Mouse (Mus musculus) kidney, postnatal 14 days (tissue): ENCODE data around the gene Anapc5.

ENCODE experiments used
- DNase-seq: peaks from one replicate; pipeline ENCODE4 v3.0.0; 2022; ENCODE audit warnings: mixed read lengths

Anapc5 gene

DNA sequence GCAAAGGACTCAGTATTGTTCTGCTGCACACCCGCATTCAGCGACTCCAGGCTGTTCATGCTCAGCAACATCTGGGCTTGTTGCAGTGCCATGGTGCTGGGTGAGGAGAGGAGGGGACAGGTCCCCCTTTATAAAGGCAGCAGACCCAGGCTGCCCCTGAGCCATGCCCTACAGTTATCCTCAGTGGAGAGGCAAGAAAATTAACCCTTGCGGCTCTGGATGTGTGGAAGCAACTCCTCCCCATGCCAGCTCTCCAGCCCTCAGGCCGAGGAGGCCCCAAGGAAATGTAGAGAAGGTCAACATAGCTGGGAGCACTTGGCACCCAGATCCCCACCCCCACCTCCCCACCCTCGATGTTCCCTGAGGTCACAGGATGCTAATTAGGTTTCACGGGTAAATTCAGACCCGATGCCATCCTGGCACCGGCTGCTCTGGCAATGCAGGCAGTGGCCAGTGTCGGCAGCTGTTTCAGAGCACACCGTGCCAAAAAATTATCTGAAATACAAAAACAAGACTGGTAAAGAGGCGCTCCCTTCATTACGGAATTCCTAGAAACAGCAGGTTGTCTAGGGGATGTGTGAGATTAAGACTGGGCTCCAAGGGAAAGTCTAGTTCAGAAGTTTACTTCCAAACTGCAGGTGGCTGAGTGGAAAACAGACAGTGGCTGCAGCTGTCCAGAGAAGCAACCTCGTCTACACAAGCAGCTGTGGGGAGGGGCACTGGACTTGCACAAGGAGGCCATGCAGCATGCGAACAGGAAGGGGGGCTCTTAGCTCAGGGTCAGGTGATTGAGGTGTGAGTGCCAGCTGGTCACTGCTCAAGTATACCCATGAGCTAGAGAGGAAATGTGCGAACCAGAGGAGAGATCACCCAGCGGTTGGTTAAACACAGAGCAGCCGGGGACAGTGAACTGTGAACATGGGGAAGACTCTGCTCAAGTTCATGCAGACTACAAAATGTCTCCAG lies 21.5 kb downstream of the Anapc5 start:
- DNase-seq = peak; percentile 55

DNA sequence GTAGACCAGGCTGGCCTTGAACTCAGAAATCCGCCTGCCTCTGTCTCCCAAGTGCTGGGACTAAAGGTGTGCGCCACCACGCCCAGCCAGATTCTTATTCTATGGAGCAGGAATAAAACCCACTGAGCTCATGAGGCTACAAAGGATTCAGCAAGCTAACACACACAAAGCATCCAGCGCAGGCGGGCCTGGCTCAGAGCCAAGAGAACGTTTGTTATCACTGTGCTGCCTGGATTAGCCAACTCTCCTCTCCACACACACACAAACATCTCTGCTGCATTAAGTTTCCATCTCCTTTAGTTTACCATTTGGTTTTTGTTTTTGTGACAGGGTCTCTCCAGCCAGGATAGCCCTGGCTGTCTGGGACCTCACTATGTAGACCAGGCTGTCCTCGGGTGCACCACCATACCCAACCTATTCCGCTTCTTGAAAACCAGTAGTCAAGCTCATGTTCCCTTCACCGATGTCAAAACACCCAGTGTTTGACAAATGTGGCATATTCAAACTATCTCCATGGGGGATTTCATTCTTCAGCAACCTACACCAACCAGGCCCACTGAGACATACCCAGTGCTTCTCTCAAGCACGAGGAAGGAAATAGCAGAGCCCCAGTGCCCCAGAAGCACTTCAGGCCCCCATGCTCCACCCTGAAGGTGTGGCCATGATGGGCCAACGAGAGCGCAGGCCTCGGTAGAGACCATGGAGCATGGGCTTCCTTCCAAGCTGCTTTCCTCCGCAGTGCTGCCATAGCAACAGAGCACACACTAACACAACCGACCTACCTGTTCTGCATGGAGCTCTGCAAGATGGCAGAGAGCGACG lies 22.4 kb downstream of the Anapc5 start:
- peak; percentile 68 for DNase-seq

GRCm38 (mm10) chr5:122797866-122798265 lies 23.3 kb downstream of the Anapc5 start:
- DNase-seq = no peak

DNA sequence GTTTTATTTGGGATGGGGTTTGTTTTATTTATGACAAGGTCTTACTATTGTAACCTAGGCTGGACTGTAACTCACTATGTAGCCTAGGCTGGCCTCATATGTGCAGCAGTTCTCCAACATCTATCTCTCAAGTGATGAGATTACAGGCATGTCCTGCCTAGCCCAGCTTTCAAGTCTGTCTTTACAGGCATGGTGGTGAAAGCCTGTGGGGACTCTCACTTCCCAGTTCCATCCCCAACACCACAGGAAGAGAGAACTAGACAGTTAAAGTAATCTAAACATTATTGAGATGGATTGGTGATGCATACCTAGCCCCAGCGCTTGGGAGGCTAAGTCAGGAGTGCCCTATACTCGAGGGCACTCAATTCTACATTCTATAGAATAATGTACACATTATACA lies 32.4 kb downstream of the Anapc5 start:
- no peak for DNase-seq

GRCm38 (mm10) chr5:122786035-122786819 lies 34.9 kb downstream of the Anapc5 start:
- no peak for DNase-seq

GRCm38 (mm10) chr5:122783726-122784406 lies 37.3 kb downstream of the Anapc5 start:
- no peak for DNase-seq

GRCm38 (mm10) chr5:122782066-122782465 lies 39.1 kb downstream of the Anapc5 start:
- no peak for DNase-seq

DNA sequence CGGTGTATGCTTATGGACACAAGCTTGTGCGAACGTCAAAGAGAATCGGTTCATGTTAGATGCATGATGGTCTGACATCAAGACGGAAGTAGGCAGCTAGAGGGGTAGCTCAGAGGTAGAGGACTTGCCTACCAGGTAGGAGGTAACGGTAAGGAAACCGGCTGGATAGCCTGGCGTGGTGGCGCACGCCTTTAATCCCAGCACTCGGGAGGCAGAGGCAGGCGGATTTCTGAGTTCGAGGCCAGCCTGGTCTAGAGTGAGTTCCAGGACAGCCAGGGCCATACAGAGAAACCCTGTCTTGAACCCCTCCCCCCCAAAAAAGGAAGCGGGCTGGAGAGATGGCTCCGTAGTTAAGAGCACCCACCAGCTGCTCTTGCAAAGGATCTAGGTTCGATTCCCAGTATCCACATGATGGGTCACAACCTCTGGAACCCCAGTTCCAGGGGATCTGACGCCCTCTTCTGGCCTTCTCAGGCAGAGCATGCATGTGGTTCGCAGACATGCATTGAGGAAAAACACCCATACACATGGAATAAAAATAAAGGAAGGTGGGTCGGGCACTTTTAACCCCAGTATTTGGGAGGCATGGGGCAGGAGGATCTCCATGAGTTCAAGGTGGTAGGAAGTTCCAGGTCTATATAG lies 40.2 kb downstream of the Anapc5 start:
- DNase-seq = no peak

DNA sequence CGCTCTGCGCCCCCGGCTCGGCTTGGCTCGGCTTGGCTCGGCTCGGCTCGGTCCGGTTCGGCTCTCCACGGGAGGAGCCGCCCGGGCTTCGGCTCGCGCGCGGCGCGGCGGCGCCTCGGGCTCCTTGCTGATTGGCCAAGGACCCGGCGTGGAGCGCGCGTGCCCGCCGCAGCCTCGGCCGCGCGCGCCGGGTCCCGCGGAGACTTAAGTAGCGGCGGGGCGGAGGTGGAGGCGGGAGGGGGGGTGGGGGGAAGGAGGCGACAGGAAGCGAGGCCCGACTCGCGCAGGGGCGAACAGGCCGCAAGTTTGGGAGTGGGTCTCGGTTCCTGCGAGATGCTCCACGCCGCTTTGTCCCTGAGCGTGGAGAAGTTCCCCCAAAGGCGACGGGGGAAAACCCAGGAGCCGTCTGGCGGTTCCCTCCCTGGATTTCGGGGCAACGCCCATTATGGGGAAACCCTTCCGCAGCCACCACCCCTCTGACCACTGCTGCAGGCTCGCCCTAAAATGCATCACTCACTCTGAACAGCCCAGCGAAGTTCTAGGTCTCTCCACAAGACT lies 41.8 kb downstream of the Anapc5 start, which contains the start of gene Camkk2:
Gene Camkk2 (minus strand): TSS at position 133 of the 558 bp plus-strand sequence.
- peak; percentile 92 for DNase-seq

DNA sequence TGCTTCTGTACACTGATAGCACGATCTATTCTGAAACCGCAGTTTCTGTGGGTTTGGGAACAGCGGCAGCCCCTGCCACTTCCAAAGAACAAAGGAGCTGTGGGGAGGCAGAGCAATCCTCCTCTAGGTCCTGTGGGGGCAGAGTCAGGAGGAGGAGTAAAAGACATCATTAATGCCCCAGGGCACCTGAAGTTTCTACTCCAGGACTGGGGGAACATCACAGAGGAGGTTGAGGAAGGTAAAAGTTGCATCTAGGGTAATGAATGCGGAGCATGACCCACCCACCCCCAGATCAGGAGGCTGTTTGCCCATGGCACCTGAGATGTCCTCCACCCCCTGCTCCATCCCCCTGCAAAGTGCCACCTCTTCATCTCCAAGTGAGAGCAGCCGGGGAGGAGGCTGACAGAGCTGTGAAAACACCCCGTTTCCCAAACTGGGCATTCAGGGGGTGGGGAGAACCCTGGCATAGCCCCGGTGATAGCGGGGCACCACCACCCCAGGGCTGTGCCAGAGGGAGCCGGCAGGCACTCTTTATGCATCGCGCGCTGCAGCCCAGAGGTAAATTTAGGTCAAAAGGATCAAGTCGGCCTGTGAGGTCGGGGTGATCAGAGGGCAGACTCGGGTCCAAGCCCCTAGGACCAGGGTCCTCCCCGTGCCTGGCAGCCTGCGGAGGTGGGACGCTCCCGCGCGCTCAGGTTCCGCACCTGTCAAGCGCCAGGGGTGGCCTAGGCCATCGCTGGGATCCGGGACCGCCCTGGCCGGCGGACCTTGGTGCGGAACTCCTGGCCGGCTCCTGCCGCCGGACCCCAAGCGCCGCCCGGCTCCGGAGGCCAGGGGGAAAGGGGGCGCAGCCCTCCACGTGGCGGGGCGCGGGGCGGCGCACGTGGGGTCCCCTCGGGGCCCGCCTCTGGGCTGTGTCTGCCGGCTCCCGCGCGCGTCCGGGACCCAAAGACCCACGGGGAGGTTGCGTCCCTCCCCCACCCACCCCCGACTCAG lies 42.6 kb downstream of the Anapc5 start:
- peak; percentile 54 for DNase-seq

- DNase-seq = no peak
These were observed 43.8 kb downstream of the Anapc5 start for GRCm38 (mm10) chr5:122777322-122777721.

GRCm38 (mm10) chr5:122775646-122776286 lies 45.4 kb downstream of the Anapc5 start:
- no peak for DNase-seq

GRCm38 (mm10) chr5:122774743-122775611 lies 46.2 kb downstream of the Anapc5 start:
- no peak for DNase-seq

DNA sequence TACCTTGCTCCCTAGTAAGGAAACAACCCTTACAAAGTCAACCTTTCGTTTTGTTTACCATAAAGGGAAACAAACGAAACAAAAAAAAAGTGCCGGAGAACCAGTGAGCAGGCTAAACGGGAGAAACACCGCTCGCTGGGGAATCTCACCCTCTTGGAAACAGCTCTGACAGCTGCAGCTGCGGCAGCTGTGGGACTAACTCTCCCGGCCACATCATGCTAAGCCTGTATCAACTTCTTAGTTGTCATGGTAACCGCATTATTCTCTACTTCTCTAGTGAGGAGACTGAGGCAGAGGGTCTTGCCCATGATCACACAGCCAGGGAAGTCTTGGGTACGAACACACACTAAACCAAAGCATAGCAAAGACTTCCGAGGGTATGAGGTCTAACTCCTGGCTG lies 47.4 kb downstream of the Anapc5 start:
- DNase-seq = no peak

GRCm38 (mm10) chr5:122771428-122771827 lies 49.7 kb downstream of the Anapc5 start:
- DNase-seq = no peak

- DNase-seq = peak; percentile 89
These were observed 50.3 kb downstream of the Anapc5 start for GRCm38 (mm10) chr5:122770806-122771261.

GRCm38 (mm10) chr5:122770304-122770703 lies 50.8 kb downstream of the Anapc5 start:
- no peak for DNase-seq

GRCm38 (mm10) chr5:122769101-122769568 lies 52.0 kb downstream of the Anapc5 start:
- no peak for DNase-seq
